Mouse (Mus musculus): ENCODE results near the gene Uggt2. TPM values are rescaled to one million over a fixed set of nuclear protein-coding genes. Genes with fewer than 3 reads are reported as not detected.

The Uggt2 gene
- polyA plus RNA-seq, 1 experiment from 2014 or later = 36.4 TPM

DNA sequence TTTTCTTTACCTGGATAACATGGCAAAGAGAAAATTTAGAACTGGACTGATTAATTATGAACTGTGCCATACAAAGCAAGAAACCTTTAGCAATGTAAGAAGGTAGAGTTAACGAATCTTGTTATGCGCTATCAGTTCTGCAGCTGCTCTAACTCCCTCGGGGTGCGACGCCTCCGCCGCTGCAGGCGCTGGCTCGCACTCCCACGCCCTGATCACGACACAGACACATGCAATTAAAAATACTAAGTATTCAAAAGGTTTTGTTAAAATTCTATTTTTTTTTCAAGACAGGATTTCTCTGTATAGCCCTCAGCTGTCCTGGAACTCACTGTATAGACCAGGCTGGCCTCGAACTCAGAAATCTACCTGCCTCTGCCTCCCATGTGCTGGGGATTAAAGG lies 85.7 kb downstream of the Uggt2 start:
- H3K4me1 ChIP-seq (ENCODE audit: control insufficient read depth, insufficient read depth, low read length) = peaks cover 4% of the 10 kb centered on the region; the same call in 1 of the 2 replicates
- WGBS = 36% methylated on average over 12 of the region's 12 CpGs
- peak overlapping the region; percentile 36 for H3K4me2 ChIP-seq (ENCODE audit: low read depth, low read length)
- no peak overlapping the region; the same call in 1 of the 2 replicates for H3K27ac ChIP-seq (ENCODE audit: low read depth, low read length)
- no peaks in the 10 kb centered on the region for H3K27me3 ChIP-seq (ENCODE audit: control insufficient read depth, insufficient read depth, low read length)
- H3K36me3 ChIP-seq (ENCODE audit: control insufficient read depth, insufficient read depth, low read length) = no peaks in the 10 kb centered on the region
- no peak overlapping the region; the same call in 1 of the 2 replicates for H3K4me3 ChIP-seq (ENCODE audit: low read depth, low read length)
- peak; percentile 62 for ATAC-seq (ENCODE audit: low read depth)
- no peaks in the 10 kb centered on the region for H3K9me3 ChIP-seq (ENCODE audit: control insufficient read depth, low read length)
- H3K9ac ChIP-seq (replicated peaks; ENCODE audit: low read depth, low read length) = no peak overlapping the region

GRCm38 (mm10) chr14:119012607-119013431 lies 86.4 kb downstream of the Uggt2 start:
- Histone ChIP-seq H3K4me1 (ENCODE audit: control insufficient read depth, insufficient read depth, low read length) (peaks cover 4% of the 10 kb centered on the region; the same call in 1 of the 2 replicates), H3K4me3 (ENCODE audit: low read depth, low read length) (peak overlapping the region; percentile 9; the same call in 1 of the 2 replicates), H3K4me2 (ENCODE audit: low read depth, low read length) (peak overlapping the region; percentile 36), H3K9ac (replicated peaks; ENCODE audit: low read depth, low read length) (0 out of 2 replicates have a peak overlapping the region, but pooled peaks have one; percentile 11), H3K9me3 (ENCODE audit: control insufficient read depth, low read length) (no peaks in the 10 kb centered on the region), H3K27ac (ENCODE audit: low read depth, low read length) (peak overlapping the region; percentile 82), H3K27me3 (ENCODE audit: control insufficient read depth, insufficient read depth, low read length) (no peaks in the 10 kb centered on the region), H3K36me3 (ENCODE audit: control insufficient read depth, insufficient read depth, low read length) (no peaks in the 10 kb centered on the region)
- 42% methylated on average over 23 of the region's 23 CpGs for WGBS
- ATAC-seq (ENCODE audit: low read depth) = peak; percentile 97

- WGBS = 98% methylated on average over 2 of the region's 2 CpGs
- H3K27ac ChIP-seq (ENCODE audit: low read depth, low read length) = no peak overlapping the region
- peaks cover 7% of the 10 kb centered on the region for H3K4me1 ChIP-seq (ENCODE audit: control insufficient read depth, insufficient read depth, low read length)
- no peaks in the 10 kb centered on the region for H3K9me3 ChIP-seq (ENCODE audit: control insufficient read depth, low read length)
- no peak overlapping the region for H3K4me3 ChIP-seq (ENCODE audit: low read depth, low read length)
- no peak overlapping the region for H3K4me2 ChIP-seq (ENCODE audit: low read depth, low read length)
- ATAC-seq (ENCODE audit: low read depth) = no peak
- no peak overlapping the region for H3K9ac ChIP-seq (replicated peaks; ENCODE audit: low read depth, low read length)
- H3K27me3 ChIP-seq (ENCODE audit: control insufficient read depth, insufficient read depth, low read length) = no peaks in the 10 kb centered on the region
- no peaks in the 10 kb centered on the region for H3K36me3 ChIP-seq (ENCODE audit: control insufficient read depth, insufficient read depth, low read length)
Measured at GRCm38 (mm10) chr14:119009531-119009930, 89.7 kb downstream of the Uggt2 start.

DNA sequence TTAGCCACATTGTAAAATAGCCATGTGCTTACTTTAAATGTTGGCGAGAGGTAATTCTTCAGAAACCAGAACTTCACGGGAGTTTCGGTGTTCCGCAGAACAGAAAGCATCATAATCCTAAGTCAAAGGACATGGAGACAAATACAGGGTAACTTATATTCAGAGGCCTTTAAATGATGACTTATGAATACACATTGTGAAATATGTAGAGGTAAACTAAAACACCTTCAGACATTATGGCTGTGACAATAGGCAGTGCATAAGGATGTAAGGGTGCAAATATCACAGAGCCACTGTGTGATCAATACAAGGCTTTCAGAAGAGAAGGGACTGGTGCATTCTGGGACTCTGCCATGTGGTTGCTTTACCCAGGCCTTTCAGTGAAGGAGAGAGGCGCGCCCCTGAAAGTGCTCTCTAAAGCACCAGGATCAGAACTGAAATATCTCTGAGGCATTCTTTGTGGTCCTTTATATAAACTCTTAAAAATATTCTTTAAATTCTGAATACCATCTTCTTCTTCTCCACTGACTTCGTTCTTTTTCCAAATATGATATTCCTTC lies 91.1 kb downstream of the Uggt2 start:
- Histone ChIP-seq H3K4me1 (ENCODE audit: control insufficient read depth, insufficient read depth, low read length) (peaks cover 7% of the 10 kb centered on the region), H3K9me3 (ENCODE audit: control insufficient read depth, low read length) (no peaks in the 10 kb centered on the region), H3K27me3 (ENCODE audit: control insufficient read depth, insufficient read depth, low read length) (no peaks in the 10 kb centered on the region), H3K9ac (replicated peaks; ENCODE audit: low read depth, low read length) (no peak overlapping the region), H3K27ac (ENCODE audit: low read depth, low read length) (peak overlapping the region; percentile 48; the same call in 1 of the 2 replicates), H3K4me2 (ENCODE audit: low read depth, low read length) (peak overlapping the region; percentile 93), H3K4me3 (ENCODE audit: low read depth, low read length) (peak overlapping the region; percentile 43), H3K36me3 (ENCODE audit: control insufficient read depth, insufficient read depth, low read length) (no peaks in the 10 kb centered on the region)
- ATAC-seq (ENCODE audit: low read depth) = no peak
- WGBS = 57% methylated on average over 7 of the region's 7 CpGs

DNA sequence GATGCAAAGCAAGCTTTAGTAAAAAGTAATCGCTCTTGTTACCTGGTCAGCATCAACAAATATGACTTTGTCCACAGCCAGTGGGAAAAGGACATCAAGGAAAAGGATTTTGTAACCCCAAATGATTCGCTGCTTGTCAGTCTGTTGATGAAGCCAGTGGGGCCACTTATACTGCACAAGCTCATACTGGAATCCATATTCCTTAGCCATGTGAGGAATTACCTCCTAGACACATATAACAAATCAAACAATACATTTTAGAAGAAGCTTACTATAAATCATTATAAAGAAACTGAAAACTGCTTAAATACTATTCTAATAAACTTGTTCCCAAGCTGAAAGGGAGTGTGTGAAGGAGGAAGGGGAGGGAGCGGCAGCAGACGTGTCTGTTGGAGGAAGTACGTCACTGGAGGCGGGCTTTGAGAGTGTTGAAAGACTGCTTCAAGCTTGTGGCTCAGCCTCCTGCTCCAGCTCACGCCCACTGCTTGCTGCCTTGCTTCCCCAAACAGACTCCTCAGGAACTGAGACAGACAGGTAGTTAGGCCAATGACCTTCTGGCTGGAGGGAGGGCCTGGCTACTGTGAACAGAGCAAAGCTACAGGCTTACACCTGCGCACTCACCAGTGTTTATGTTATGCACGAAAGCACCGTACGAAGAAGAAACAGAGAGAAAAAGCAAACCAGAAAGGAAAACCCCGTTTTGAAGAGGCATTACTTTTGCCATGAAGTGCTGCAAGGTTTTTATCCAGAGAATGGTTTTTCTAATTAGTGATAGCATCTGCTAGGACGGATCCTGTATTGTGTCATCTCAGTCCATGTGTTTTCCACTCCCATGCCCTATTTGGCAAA lies 91.9 kb downstream of the Uggt2 start:
- WGBS = under 1% methylated on average over 13 of the region's 13 CpGs
- Histone ChIP-seq H3K9ac (replicated peaks; ENCODE audit: low read depth, low read length) (peak overlapping the region; percentile 41; the same call in 1 of the 2 replicates), H3K4me2 (ENCODE audit: low read depth, low read length) (peak overlapping the region; percentile 93), H3K9me3 (ENCODE audit: control insufficient read depth, low read length) (no peaks in the 10 kb centered on the region), H3K27ac (ENCODE audit: low read depth, low read length) (peak overlapping the region; percentile 48), H3K4me1 (ENCODE audit: control insufficient read depth, insufficient read depth, low read length) (peaks cover 3% of the 10 kb centered on the region; the same call in 1 of the 2 replicates), H3K36me3 (ENCODE audit: control insufficient read depth, insufficient read depth, low read length) (0 out of 2 replicates have a peak, but pooled peaks cover 2% of the 10 kb centered on the region), H3K4me3 (ENCODE audit: low read depth, low read length) (peak overlapping the region; percentile 43), H3K27me3 (ENCODE audit: control insufficient read depth, insufficient read depth, low read length) (no peaks in the 10 kb centered on the region)
- ATAC-seq (ENCODE audit: low read depth) = peak; percentile 99

DNA sequence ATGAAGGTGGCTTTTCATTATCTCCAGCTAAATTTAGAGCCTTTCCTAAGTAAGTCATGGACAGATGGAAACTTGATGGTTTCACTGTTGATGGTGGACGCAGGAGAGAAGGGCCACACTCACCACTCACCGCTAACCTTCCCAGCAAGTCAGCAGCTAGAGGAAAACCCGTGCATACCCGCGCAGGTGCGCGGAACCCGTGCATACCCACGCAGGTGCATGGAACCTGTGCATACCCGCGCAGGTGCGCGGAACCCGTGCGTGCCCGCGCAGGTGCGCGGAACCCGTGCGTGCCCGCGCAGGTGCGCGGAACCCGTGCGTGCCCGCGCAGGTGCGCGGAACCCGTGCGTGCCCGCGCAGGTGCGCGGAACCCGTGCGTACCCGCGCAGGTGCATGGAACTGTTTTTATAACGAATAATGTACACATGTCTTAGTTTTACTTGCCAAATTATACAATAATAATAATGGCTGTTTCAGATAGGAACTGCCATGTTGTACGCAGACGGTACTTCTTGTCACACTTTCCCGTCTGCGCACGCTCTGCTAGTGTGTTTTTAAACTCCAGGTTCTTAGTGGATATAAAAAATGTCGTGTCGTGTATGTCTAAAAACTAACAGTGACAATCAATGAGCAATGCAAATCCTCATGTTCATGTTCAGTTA lies 92.7 kb downstream of the Uggt2 start:
- no peak for ATAC-seq (ENCODE audit: low read depth)
- Histone ChIP-seq H3K36me3 (ENCODE audit: control insufficient read depth, insufficient read depth, low read length) (0 out of 2 replicates have a peak, but pooled peaks cover 2% of the 10 kb centered on the region), H3K27ac (ENCODE audit: low read depth, low read length) (peak overlapping the region; percentile 46), H3K9ac (replicated peaks; ENCODE audit: low read depth, low read length) (peak overlapping the region; percentile 41; the same call in 1 of the 2 replicates), H3K4me1 (ENCODE audit: control insufficient read depth, insufficient read depth, low read length) (peaks cover 3% of the 10 kb centered on the region; the same call in 1 of the 2 replicates), H3K27me3 (ENCODE audit: control insufficient read depth, insufficient read depth, low read length) (no peaks in the 10 kb centered on the region), H3K9me3 (ENCODE audit: control insufficient read depth, low read length) (no peaks in the 10 kb centered on the region), H3K4me2 (ENCODE audit: low read depth, low read length) (peak overlapping the region; percentile 93), H3K4me3 (ENCODE audit: low read depth, low read length) (peak overlapping the region; percentile 43)
- WGBS = 1% methylated on average over 48 of the region's 49 CpGs

DNA sequence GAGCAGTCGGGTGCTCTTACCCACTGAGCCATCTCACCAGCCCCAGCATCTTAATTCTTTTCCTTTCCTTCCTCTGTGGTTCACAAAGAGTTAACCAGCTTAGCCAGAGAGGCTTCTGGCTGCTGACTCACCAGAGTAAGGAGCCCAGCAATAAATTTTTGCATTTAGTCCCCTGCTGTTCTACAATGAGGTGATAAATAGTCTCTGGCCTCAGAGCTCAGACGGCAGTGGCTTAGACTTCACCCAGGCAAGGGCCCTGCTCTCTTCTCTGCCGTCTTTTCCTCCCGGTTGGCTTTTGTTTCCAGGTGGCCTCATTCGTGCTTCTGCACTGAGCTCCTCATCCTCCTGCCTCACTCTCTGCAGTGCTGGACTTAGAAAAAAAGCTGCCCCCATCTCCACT lies 93.4 kb downstream of the Uggt2 start:
- Histone ChIP-seq H3K9me3 (ENCODE audit: control insufficient read depth, low read length) (no peaks in the 10 kb centered on the region), H3K27me3 (ENCODE audit: control insufficient read depth, insufficient read depth, low read length) (no peaks in the 10 kb centered on the region), H3K36me3 (ENCODE audit: control insufficient read depth, insufficient read depth, low read length) (peaks cover 2% of the 10 kb centered on the region; the same call in 1 of the 2 replicates), H3K4me3 (ENCODE audit: low read depth, low read length) (peak overlapping the region; percentile 43; the same call in 1 of the 2 replicates), H3K9ac (replicated peaks; ENCODE audit: low read depth, low read length) (0 out of 2 replicates have a peak overlapping the region, but pooled peaks have one; percentile 1), H3K4me2 (ENCODE audit: low read depth, low read length) (peak overlapping the region; percentile 93), H3K4me1 (ENCODE audit: control insufficient read depth, insufficient read depth, low read length) (peaks cover 3% of the 10 kb centered on the region; the same call in 1 of the 2 replicates), H3K27ac (ENCODE audit: low read depth, low read length) (no peak overlapping the region; the same call in 1 of the 2 replicates)
- peak; percentile 10; the same call in 1 of the 2 replicates for ATAC-seq (ENCODE audit: low read depth)
- WGBS = 4% methylated on average over 5 of the region's 5 CpGs

- Histone ChIP-seq H3K4me2 (ENCODE audit: low read depth, low read length) (no peak overlapping the region), H3K9me3 (ENCODE audit: control insufficient read depth, low read length) (no peaks in the 10 kb centered on the region), H3K4me1 (ENCODE audit: control insufficient read depth, insufficient read depth, low read length) (peaks cover 3% of the 10 kb centered on the region; the same call in 1 of the 2 replicates), H3K36me3 (ENCODE audit: control insufficient read depth, insufficient read depth, low read length) (peaks cover 2% of the 10 kb centered on the region; the same call in 1 of the 2 replicates), H3K27me3 (ENCODE audit: control insufficient read depth, insufficient read depth, low read length) (no peaks in the 10 kb centered on the region), H3K4me3 (ENCODE audit: low read depth, low read length) (no peak overlapping the region), H3K9ac (replicated peaks; ENCODE audit: low read depth, low read length) (no peak overlapping the region), H3K27ac (ENCODE audit: low read depth, low read length) (no peak overlapping the region)
- ATAC-seq (ENCODE audit: low read depth) = no peak
Measured at GRCm38 (mm10) chr14:119003320-119003719, 95.9 kb downstream of the Uggt2 start.

All from neural tube, embryonic 14.5 days (tissue).